Mouse (Mus musculus): ENCODE data around the gene Myrfl.

The Myrfl gene

DNA sequence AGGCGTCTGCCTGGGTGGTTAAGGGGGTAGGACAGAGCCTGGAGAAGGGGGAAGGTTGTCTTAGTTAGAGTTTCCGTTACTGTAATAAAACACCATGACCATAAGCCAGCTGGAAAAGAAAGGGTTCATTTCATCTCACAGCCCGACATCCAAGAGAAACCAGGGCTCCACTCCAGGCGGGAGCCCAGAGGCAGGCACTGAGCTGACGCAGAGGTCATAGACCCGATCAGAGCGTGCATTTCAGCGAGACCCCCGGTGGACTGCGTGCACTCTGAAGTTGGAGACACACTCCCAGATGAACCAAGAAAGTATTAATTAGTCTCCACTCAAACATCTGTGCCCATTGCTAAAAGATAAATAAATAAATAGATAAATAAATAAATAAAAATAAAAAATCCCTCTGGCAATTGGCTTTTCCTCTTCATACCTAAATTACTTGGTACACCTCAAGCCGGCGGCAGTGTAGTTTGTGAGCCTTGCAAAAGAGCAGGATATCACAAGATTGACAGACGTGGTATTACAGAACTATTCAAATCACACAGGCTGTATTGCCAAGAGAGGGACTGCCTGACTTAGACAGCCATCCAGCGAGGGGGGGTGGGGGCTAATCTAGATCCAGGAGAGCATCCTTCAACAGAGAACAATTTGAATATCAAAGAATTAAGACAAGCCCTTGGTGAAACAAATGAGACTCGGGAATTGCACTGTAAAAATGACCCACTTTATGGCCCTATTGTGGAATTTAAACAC is 81.2 kb downstream of the Myrfl start:
- no peak for DNase-seq (ENCODE audit: low spot score)

DNA sequence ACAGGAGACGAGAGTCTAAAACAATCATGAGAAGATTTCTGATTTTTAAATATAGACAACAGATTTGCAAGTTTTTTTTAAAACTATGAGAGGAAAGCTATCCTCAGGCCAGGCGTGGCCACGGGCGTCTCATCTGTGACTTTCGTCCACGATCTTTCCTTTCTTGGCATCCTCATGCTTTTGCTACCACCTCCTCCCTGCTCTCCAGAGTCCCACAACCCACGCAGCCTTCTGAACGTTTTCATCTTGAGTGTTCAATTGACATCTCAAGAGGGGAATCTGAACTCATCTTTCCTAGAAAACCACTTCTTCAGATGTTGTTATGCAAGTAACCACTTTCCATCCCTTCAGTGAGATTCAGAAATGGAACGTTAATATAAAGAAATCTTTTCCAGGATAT is 83.6 kb downstream of the Myrfl start:
- DNase-seq (ENCODE audit: low spot score), result no peak

DNA sequence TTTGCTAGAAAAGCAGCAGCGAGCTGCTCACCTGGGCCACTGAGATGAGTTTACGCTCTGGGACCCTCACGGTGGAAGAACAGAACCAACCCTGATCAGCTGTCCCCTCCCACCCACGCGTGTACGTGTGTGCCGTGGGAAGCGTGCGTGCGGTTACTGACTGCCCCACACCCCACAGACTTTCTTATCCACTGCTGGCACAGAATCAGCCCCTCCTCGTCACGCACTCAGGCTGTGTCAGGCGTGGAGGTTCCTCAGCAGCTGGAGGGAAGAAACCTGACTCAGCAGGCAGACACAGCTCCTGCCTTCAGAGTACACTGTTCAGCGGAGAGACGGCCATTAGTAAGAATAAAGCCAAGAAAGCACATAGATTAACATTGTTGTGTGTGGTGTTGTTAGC is 86.0 kb downstream of the Myrfl start:
- no peak for DNase-seq (ENCODE audit: low spot score)

DNA sequence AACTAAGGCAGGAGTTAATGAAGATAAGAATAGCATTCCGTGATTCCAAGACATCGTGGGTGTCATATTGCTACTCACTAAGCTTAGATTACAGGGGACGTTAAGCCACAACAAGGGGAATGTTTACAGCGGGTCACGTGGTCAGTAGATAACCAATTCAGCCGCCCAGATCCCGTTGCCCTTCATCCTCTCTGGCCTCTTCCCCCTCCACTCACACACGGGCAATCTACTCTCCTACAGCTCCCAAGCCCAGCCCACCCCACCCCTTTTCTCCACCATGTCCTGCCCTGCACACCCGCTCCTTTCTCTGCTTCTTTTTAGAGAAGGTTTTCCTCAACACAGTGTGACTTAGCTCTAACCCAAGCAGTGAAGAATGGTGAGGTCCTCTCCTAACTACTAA is 87.3 kb downstream of the Myrfl start:
- no peak for DNase-seq (ENCODE audit: low spot score)

DNA sequence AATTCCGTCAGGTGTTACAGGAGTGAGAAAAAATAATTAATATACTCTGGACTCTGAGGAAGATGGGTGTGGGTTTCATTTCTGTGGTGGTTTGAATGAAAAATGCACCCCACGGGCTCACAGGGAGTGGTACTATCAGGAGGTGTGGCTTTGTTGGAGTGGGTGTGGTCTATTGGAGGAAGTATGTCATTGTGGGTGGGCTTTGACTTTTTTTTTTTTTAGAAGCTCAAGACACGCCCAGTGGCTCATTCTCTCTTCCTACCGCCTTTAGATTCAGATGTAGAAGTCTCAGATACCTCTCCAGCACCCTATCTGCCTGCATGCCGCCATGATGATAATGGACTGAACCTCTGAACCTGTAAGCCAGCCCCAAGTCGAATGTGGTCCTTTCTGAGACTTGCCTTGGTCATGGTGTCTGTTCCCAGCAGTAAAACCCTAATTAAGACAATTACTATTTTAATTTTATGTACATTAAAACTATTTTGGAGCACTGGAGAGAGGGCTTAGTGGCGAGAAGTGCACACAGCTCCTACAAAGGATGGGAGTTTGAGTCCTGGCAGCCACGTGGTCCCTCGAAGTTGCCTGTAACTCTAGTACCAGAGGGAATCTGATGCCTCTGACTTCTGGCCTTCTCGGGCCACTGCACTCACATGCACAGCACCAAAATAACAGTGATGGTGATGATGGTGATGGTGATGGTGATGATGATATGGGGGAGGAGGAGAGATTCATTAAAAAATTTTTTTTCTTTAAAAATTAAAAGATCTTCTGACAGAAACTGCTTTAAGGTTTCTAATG is 88.0 kb downstream of the Myrfl start:
- no peak for DNase-seq (ENCODE audit: low spot score)

DNA sequence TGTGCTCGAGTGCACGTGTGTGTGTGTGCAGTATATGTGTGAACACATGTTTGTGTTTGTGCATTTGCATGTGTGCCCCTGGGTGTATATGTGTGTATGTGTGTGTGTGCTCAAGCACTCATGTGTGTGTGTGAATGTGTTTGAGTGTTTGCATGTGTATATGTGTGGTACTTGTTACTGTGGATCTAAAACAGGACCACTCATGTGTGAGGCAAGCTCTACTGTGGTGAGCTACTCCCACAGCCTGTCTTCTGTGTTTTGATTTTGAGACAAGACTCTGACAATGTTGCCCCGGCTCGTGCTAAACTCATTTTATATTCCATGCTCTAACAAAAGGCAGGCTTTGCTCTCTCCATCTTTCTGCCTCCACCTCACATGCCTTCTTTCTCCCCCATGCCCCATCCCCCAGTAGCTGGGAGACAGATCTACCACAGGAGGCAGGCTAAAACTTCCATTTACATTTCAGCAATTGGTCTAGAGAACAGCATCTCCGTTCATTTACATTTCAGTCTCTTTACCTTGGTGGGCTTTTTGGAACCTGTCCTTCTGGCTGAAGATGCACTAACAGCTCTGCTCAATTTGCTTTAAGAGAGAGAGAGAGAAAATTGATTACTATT is 94.4 kb downstream of the Myrfl start:
- DNase-seq (ENCODE audit: low spot score), result no peak

DNA sequence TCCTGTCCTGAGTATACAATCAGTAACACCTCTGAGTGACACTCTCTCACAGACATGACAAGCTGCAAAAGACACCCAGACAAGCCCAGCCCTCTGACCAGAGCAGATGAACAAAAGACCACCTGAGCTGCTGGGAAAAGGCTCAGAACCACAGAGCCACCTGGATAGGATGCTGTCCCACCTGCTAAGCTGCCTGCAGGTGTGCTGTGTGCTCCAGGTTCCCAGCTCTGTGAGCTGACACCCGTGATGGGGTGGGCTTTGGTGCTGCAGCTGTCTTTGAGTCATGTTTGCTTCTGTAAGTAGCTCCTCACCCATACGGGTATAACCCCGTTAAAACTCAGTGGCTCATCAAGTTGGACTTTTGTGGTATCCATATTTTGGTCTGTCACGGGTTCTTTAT is 95.4 kb downstream of the Myrfl start:
- DNase-seq (ENCODE audit: low spot score), result no peak

DNA sequence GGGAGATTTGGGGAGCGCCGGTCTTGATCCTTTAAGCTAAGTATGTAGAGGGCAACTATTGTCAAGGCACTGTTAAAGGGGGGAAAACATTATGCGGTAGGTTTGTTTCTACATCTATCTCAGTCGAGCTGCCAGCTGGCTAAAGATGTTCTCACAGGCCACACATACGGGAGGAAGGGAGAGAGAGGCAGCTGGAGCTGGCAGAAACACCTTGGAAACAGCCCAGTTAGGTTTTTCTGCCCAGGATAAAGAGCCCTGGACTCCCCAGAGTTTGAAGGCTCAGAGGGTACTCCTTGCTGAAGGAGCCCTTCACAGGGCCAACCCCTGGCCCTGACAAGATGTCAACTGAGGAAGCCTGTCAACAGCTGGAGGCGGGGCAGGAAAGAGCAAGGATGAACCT is 100.7 kb downstream of the Myrfl start:
- DNase-seq (ENCODE audit: low spot score), result no peak

DNA sequence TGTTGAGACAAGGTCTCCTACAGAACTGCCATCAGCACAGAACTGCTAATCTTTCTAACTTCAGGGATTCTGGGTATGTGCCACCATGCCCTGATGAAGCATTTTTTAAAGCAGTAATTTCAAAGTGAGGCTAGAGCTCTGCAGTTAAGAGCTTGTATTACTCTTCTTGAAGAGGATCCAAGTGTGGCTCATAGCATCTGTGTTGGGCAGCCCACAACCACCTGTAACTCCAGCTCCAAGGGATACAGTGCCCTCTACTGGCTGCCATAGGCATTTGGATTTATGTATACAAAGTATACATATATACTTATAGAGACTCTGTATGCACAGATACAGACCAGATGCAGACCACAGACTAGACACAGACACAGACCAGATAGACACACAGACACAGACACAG is 107.6 kb downstream of the Myrfl start:
- DNase-seq (ENCODE audit: low spot score), result peak; percentile 55

DNA sequence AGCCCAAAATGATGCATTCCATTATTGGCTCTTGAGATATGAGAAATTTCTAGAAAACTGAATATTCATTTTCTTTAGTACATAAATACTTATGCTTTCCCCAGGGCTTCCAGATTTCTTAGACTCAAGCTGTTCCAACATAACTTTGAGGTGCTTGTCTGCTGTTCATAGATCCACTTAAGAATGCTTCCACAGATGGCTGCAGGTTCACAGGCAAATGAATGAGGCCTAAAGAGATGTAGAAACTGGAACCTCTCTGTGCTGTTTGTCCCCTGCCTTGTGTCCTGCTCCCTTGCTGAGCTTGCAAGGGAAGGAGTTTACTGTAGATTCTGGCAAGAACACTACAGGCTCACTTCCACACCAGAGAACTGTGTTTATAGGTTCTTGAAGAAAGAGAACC is 108.3 kb downstream of the Myrfl start:
- no peak for DNase-seq (ENCODE audit: low spot score)

DNA sequence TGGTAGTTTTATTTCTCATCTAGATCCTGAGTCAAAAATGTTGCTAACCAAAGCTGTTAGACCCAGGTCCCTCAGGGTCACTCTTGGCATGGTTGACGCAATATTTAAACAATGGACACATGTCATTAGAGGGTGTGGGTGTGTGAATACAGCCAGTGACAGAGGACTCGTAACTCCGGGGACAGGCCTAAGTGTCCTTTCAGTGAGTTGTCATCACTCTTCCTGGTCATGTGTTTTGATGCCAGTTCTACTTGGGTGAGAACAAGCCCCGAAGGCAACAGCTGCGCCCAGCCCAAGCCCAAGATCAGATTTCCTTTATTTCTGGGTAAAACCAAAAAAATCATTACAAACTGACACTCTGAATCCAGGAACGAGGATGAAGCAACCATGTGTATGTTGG is 112.6 kb downstream of the Myrfl start:
- no peak for DNase-seq (ENCODE audit: low spot score)

DNA sequence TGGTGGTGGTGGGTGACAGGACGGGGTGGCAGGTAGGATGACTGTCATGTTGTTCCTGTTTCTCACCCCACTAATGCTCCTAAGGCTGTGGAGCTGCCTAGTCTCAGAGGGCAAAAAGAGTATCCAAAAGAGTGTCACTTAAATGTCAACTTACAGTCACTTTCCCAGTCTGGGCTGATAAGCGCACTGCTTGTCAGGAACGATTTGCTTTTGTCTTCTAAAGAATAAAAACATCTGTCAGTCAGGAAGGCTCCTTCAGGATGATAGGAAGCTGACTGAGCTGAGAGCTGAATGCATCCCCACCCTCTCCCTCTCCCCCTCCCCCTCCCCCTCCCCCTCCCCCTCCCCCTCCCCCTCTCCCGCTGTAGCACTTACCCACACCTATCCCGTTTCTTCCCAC is 113.7 kb downstream of the Myrfl start:
- DNase-seq (ENCODE audit: low spot score), result no peak

DNA sequence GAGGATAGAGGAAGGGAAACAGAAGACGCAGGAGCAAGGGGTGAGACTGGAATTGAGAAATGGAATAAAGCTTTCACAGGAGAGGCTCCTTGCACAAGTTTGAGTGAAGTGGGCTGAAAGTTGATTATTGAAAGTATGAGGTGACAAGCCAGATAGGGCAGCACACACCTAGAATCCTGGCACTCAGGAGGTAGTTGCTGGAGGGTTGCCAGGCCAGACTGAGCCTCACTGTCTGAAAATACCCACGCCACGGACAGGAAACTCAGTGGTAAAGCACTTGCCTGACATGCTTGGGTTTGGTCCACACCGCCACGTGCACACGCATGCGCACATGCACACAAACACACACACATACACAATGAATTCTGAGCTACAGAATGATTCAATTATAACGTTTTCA is 118.8 kb downstream of the Myrfl start:
- DNase-seq (ENCODE audit: low spot score), result no peak

DNA sequence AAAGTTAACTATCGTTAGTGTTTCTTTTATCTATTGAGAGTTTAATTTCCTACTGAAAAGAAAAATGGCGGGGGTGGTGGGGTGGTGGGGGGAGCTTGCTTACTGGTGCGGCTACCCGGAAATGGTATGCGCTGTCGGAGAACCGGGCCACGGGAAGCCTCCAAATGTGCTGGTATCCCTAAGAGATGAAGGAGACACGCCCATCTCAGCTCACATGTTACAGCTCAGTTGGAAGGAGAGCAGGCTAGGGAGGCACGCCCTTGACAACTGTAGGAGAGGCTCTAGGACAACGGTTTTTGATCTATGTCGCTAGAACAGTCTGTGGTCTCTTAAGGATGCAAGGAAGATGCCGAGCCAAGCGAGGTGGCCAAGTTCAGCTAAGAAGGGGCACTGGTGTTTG is 119.9 kb downstream of the Myrfl start:
- DNase-seq (ENCODE audit: low spot score), result no peak

DNA sequence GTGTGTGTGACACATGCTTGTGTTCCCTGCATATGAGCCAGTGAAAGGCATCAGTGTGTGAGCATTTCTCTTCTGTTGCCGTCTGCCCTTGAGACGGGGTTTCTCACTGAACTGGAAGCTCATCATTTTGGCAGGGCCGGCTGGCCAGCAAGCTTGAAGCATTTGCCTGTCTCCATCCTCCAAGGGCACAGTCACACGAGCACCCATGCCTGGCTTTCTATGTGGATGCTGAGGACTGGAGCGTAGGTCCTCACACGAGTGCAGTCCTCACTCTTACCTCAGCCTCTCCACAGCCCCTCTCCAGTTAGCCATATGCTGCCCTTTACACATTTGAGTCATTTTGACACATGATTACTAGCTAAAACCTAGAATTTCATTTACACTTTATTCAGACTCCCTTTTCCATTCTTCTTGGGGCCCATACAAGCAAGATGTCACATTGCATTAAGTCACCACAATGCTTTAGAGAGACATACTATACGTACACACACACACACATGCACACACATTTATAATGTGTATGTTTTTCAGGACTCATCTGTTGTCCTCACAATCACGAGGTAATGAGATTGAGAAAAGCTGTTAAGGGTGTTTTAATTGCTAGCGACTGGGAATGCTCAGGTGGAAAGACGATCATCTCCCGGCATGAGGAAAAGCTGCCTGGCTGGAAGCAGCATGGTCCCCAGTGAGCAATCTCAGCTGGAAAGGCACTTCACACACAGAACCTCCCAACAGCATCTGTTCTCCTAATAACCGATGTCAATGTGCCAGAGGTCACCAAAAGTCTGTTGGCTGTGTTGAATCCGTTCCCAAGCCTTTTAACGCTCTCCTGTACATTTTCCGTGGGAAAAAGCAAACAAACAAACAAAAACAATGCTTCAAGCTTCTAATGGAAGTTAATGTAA is 122.6 kb downstream of the Myrfl start:
- DNase-seq (ENCODE audit: low spot score), result peak; percentile 80

DNA sequence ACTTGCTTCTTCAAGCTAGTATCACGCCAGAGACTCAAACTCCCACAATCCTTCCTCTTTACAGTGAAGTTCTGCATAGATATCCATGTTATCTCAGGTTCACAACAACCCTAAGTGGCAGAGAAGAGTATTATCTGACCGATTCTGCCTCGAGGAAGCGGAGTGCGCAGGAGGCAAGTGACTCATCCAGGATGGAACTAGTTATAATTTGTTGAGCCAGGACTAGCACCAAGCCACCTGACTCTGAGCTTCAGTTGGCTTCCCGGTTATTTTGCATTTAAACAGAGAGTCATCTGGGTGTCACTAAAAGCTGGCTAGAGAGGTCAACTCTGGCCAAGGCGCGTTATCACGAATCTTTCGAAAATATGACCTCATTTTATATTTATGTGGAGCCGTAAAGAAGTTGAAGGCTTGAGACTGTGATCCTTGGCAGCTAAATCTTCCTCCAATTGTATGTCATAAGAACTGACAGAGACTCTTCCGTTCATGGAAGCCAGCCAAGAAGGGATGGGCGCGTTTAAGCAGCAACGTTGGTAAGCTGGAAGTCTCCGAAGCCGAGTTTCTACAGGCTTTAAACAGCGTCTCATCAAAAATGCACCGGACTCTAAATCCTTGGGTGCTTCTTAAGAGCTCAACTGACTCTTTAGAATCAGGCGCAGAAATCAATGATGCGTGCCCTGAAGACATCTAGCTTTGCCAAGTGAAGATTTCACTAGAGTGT is 125.3 kb downstream of the Myrfl start:
- peak; percentile 18 for DNase-seq (ENCODE audit: low spot score)

DNA sequence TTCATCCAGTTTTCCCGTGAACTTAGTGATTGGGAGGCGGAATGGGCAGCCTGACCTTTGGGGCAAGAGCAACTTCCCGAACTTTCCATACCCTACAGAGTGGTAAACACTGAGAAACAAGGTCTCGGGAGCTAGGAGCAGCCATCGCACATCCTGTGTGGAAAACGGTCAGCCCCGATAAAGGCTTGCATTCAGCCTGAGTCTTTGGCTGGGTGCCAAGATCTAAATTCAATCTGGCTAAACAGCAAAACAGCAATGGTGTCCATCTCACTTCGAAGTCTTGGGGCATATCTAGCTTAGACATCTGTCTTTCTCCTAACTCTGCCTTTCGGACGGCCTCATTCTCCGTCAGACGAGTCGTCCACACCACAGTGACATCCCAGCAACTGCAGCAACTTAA is 128.1 kb downstream of the Myrfl start:
- DNase-seq (ENCODE audit: low spot score), result peak; percentile 27

DNA sequence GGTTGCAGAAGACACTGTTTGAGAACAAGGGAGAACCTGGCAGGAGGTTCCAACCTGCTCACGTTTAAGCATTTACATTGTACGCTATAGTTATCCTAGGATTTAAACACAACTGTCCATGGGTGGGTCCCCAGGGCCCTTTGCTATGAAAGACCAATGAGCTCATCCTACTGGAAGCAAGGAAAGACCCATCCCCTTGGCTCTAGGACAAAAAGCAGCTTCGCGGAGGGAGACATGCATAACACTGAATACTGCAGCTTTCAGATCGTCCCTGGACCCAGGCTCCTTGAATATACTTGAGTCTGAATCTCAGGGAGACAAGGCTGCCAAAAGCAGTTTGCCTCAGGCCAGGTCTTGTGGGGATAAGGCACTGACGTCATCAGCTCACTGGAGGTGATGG is 130.2 kb downstream of the Myrfl start:
- no peak for DNase-seq (ENCODE audit: low spot score)

DNA sequence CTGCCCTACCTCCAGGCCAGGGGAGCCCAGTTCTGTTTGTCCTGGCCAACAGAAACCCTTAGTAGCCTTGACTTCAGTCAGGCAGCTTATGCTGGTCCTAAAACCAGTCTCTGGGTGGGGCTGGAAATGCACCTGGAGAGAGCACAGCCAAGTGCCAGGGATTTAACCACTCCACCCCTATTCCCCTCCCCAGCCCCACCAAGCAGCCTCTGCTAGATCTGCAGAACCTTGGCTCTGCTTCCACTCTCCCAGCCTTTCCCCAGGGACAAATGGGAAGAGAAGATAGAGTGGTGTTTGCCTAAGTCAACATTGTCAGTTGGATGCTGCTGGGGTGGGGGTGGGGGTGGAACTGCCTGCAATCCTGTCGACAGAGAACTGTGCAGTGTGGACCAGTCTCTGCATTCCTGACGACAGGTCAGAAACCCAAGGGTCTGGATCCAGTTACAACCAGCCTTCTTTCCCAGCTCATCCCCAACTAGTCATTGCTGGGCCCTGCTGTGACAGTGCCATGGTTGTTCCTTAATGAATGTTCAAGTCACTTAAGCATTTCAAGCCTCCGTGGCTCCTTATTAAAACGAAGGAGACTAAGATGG is 135.1 kb downstream of the Myrfl start:
- no peak for DNase-seq (ENCODE audit: low spot score)

DNA sequence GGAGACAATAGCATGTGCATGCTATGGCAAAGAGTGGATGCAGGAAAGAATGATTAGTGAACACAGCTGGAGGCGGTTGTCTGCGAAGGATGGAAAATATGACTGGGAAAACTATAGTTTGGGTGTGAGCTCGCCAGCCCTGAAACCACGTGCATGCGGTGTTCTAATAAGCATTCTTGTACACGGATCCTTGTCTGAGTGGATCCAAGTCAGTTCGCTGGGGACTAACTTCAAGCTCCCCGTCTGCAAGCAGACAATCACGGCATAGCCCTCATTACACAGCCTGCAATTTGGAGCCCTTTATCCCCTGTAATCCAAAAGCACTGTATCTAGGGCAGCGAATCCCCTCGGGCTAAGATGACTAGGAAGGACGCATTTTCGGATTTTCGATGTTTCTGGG is 136.2 kb downstream of the Myrfl start:
- peak; percentile 46 for DNase-seq (ENCODE audit: low spot score)

DNA sequence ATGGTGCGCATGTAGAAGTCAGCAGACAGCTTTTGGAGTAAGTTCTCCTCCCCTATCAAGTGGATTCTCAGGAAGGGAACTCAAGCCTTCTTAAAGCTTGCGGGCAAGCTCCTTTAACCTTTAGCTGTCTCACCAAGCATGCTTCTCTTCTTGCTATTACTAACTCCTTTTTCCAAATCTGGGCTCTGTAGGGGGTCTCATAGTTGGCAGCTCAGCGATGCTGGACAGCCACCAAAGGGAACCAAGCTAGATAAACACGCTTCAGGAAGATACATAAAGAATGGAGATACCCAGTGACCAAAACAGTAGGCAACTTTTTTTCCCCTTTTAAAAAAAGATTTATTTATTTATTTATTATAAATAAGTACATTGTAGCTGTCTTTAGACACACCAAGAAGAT is 136.9 kb downstream of the Myrfl start:
- DNase-seq (ENCODE audit: low spot score), result no peak

All from retina, embryonic 14.5 days (tissue).